Mouse (Mus musculus): ENCODE measurements at regions not wholly inside any gene's neighbourhood (a gene's known extent, or its start where the extent isn't known, plus 50 kb on each side); places are given as distances from the start of the nearest gene placed in this dataset.

- no peak for DNase-seq (ENCODE audit: low spot score)
Observed at GRCm38 (mm10) chr1:56195224-56195623, 442.0 kb downstream of the Hsfy2 start.

- DNase-seq (ENCODE audit: low spot score) = no peak
Observed at GRCm38 (mm10) chr1:56183503-56184198, 453.6 kb downstream of the Hsfy2 start.

GRCm38 (mm10) chr1:56179206-56179985, 457.8 kb downstream of the Hsfy2 start:
- no peak for DNase-seq (ENCODE audit: low spot score)

GRCm38 (mm10) chr1:56171157-56171556, 466.1 kb downstream of the Hsfy2 start:
- DNase-seq (ENCODE audit: low spot score) = no peak

DNA sequence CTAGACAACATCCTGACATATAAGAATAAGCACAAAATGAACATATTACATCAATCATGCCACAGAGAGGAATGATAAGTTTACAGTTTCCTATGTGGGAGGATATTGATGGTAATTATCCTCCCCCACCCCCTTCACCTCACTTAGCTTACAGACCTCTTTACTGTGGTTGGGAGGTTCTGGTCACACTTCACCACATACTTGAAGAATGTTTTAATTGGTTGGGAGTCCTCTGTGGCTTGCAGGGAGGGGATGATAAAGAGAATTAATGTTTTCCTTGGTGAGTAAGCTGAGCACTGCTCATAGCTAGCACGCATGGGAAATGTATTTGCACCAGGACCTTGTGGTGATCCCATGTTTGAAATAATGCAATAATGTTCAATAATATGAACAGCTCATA, 468.5 kb downstream of the Hsfy2 start:
- DNase-seq (ENCODE audit: low spot score) = no peak

DNA sequence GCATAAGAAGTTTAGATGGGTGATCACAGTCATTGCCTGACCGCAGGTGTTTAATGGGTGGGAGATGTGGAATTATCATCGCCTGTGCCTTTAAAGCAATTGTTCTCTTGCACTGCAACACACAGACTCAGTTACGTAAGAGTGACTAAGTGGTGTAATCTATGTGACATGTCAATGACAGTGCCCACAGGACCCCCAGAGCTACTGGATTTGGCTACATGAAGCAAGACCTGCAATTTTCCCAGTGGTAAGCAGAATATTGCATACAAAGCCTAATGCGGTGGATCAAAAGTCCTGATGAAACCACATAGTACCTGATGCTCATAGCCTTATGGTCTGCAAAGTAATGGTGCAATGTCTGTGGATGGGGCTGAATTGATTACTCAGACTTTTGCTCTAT, 469.2 kb downstream of the Hsfy2 start:
- DNase-seq (ENCODE audit: low spot score) = no peak

- DNase-seq (ENCODE audit: low spot score) = no peak
Observed at GRCm38 (mm10) chr1:56165228-56165627, 472.0 kb downstream of the Hsfy2 start.

DNA sequence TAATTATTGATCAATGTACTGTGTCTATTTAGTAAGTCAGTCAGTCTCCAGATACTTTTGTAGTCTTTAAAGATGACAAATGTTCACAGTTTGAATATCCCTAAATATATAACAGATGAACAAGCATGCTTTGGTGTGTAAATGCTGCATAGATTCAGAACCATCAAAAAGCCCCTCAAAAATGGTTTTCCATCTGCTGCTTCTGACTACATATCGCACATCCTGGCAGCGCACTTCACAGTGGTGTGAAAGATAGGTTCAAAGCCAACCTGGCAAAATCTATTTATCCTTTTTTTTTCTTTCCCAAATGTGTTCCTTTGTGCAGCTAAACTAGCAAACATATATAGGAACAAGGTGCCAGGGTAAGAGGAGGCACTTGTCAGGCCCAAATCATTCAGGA, 472.9 kb downstream of the Hsfy2 start:
- DNase-seq (ENCODE audit: low spot score) = no peak

DNA sequence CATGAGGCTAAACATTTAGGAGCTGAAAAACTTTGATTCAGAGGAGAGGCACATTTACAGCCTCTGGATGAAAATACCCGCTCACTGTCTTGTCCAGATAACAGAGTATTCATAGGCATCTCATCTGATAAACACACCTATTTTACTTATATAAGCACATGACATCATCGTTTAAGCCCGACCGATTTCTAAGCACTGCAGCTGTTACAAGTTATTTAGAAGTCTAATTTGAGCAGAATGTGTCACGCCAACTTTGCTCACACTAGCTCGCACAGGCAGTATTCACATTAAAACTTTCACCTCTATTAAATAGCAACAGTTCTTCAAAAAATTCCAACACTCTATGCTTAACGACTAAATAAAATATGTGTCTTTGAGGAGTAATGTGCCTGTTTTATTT, 506.3 kb downstream of the Hsfy2 start:
- no peak for DNase-seq (ENCODE audit: low spot score)

DNA sequence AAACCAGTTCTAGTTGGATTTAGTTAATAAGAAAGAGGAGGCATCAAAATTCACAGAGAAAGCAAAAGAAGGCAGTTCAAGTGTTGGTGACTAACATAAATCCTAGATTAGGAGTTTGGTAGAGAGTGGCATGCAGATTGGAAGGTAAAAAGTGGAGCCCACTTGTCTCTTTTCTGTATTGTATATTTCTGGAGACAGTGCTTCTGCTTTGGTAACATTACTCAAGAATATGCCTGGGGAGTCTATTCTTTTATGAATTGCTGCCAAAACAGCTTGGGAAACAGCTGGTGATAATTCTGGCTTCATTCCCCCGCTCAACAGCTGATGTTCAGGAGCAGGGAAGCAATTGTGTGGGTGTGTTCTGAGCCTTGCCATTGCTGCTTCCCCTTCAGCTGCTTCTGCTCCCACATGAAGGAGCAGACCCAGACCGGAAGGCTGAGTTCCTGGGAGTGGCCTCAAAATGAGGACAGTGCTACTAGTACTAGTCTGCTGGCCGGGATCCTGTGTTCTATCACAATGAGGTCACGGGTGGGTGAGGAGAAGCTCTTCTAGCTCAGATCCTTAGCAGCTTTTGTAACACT, 547.9 kb downstream of the Hsfy2 start:
- peak; percentile 6 for DNase-seq (ENCODE audit: low spot score)

DNA sequence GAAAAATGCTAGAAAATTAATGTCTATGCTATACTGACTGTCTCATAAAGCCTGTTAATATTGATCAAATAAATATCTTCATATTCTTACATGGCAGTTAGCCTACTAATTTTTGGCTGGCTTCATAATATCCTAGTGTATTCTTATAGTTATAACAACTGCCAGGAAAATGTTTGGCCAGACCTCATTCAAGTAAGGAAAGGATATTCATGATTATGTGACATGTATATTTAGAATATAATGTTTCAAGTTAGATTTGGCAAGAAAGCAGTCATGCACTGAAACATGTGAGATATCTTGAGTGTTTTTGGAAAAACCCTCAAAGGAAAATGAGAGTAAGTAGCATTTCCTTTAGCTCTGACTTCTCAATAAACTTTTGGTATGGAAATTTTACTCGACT, 548.9 kb downstream of the Hsfy2 start:
- no peak for DNase-seq (ENCODE audit: low spot score)

GRCm38 (mm10) chr1:56076757-56077156, 560.5 kb downstream of the Hsfy2 start:
- no peak for DNase-seq (ENCODE audit: low spot score)

DNA sequence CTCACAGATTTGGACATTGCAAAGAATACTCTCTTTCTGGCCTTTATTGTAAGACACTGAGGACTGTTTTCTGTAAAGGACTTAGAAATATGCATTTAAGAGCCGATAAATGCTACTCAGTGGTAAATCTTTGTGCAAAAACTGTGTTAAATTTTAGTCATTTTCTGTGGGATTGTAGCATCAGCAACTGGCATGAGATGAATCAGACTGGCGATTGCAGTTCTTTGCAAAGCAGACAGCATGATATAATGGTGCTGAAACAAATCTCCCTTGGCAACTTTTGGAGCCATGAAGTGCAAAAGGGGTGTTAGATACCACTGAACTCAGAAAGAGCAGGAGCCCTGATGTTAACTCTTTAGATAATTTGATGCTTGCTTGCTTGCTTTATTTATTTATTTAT, 565.0 kb downstream of the Hsfy2 start:
- DNase-seq (ENCODE audit: low spot score) = no peak

DNA sequence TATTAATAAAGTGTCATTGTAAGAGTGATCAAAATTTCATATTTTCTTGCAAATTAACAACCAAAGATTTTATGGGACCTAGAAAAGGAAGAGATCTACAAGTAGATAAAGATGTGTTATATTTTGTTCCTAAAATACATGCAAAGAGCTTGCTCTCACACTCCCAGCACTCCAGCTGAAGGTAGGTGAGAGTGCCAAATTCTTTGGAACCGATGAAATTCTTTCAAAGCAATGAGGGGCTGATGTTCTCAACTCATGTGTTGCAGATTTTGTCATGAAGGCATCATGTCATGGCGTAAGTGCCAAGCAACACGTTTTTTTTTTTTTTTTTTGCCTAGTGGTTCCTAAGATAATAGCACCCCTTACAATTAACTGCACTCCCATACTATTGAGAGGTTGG, 573.8 kb downstream of the Hsfy2 start:
- DNase-seq (ENCODE audit: low spot score) = no peak
